Mouse (Mus musculus): ENCODE data around the gene Prdx6b.

Prdx6b gene

GRCm38 (mm10) chr2:80325779-80326178 lies 33.5 kb downstream of the Prdx6b start:
- no peak for DNase-seq (ENCODE audit: low spot score)

- DNase-seq (ENCODE audit: low spot score), result no peak
Measured at GRCm38 (mm10) chr2:80327272-80327671, 35.0 kb downstream of the Prdx6b start.

- DNase-seq (ENCODE audit: low spot score), result no peak
Measured at GRCm38 (mm10) chr2:80328961-80329653, 36.8 kb downstream of the Prdx6b start.

DNA sequence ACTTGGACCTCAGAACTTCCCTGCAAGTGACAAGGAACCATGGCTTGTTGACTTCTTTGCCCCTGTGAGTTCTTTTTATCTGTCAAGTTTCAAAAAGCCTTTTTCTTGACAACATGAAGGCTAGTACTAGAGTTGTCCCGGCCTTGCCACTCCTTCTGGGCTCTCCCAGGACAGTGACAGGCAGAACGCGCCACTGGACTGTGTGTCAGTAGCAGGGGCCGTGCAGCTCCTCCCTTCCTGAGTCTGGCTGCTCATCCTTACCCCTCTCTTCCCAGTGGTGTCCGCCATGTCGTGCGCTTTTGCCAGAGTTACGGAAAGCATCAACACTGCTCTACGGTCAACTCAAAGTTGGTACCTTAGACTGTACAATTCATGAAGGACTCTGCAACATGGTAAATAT lies 48.3 kb downstream of the Prdx6b start:
- DNase-seq (ENCODE audit: low spot score), result no peak
